Mouse (Mus musculus): ENCODE measurements around the gene Aicda.

Aicda gene

DNA sequence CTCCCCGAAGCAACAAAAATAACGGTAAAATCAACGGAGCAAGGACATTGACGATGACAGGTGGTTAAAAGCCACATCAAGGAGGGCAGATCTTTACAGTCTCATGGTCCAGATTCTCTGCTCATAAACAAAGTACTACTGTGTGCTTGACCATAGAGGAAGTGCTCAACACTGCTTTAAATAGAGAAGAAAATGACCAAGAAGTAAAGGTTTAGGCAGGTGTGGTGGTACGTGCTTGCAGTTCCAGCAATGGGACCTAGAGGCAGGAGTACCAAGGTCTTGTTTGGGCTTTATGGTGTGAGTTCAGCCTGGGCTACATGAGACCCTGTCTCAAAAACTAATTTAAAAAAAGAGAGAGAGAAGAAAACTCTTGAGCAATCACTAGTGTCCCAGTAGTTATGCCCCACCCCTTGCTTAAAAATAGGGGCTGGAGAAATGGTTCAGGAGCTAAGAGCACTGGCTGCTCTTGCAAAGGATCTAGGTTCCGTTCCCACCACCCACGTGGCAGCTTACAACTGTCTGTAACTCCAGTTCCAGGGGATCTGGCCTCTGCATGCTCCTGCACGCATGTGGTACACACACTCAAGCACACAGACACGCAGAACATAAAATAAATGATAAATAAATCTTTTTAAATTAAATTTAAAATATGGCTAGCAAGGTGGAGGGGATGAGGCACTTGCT lies 45.6 kb downstream of the Aicda start:
- DNase-seq (ENCODE audit: inconsistent age in 2 of 2, low spot score in 1 of 2): no peak

DNA sequence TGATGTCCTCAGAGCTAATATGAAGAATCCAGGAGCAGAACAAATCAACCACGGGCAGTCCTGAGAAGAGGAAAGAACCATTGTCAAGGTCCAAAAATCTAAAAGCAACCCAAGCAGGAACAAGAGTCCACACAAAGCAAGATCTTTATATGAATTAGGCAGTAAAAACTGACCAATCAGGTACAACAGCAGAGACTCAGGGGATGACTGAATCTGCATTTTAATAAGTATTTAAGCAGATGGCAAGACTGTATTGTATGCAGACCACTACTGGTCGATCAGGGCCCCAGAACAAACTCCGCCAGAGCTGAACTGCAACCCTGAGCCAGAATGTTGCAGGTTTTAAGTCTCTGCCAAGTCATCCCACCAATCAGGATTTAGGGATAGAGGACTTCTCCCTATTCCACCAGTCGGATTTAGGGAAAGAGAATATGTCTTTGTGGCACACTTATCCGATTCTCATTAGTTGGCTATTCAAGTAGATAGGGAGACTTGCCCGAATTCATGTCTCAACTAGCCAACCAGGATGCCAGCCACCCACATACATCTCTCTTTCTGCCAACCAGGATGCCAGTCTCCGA lies 46.6 kb downstream of the Aicda start:
- DNase-seq (ENCODE audit: inconsistent age in 2 of 2, low spot score in 1 of 2): no peak

DNA sequence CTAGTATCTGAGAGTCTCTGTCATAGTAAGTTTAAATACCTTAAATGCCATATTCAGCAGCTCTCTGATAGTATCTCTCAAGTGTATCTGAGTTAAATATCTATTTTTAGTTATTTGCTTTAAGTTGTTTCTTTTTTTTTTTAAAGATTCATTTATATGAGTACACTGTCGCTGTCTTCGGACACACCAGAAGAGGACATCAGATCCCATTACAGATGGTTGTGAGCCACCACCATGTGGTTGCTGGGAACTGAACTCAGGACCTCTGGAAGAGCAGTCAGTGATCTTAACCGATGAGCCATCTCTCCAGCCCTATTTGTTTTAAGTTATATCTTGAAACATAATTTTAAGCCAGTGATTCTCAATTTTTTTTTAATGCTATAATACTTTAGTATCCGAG lies 47.4 kb downstream of the Aicda start:
- DNase-seq (ENCODE audit: inconsistent age in 2 of 2, low spot score in 1 of 2): no peak

DNA sequence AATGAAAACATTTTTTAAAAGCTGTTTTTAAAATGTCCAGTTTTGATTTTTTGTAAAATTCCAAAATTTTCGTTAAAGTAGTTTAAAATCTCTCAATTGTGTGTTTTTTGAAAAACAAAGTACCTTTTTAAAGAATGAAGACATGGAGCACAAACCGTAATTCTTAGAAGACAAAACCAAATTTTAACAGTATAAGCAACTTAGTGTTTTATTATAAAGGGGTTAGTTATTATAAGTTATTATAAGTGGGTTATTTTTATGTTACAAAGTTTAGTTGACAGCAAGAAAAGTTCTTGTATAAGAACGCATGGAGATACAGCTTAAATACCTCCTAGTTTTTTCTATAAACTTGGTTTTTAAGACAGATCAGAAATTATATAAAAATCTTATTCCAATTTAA lies 48.0 kb downstream of the Aicda start:
- no peak for DNase-seq (ENCODE audit: inconsistent age in 2 of 2, low spot score in 1 of 2)

DNA sequence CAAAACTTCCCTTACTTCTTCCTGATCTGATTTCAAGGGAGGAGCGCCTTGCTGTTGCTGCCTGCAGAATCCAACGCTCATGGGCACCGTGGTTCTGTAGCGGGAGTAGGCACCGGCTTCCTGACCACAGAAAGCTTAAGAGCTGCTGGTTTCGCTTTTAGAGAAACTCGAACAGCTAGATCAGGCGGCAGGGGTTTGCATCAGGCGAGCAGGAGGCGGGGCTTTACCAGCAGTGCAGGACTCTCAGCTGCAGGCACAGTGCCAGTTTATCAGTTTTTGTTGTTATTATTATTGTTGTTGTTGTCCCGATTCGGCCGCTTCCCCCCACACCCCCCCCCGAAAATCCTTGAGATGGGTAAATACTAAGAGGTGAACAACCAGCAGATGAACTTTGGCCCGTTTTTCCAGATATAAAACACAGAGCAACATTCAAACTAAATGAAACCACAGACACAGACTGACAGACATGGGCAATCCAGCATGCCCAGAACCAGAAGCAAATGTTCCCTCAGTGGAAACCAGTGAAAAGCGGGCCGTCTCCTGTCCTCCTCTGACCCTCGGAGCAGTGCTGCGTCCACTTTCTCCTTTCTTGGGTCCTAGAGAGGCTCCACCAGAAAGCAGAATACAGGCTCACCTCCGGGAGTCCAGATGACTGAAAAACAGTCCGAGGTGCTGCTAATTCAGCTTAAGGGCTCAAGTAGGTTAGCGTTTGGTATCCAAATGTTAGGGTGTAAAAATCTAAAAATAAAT lies 48.8 kb downstream of the Aicda start, which contains the start of gene Apobec1:
Gene Apobec1, minus strand, starts transcription at position 203 of the 750 bp plus-strand sequence.
- peak; percentile 87 to 94 for DNase-seq (ENCODE audit: inconsistent age in 2 of 2, low spot score in 1 of 2)

DNA sequence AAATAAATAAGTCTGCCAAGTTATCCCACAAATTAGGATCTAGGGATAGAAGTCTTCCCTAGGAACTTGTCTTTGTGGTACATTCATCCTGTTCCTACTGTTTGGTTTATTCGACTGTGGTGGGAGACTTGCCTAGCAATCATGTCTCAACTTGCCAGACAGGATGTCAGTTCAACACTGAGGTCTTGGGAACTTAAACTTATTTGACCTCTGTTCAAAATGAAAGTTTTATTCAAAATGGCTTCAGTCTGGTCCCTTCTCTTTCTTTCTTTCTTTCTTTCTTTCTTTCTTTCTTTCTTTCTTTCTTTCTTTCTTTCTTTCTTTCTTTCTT lies 49.4 kb downstream of the Aicda start:
- DNase-seq (ENCODE audit: inconsistent age in 2 of 2, low spot score in 1 of 2): no peak

DNA sequence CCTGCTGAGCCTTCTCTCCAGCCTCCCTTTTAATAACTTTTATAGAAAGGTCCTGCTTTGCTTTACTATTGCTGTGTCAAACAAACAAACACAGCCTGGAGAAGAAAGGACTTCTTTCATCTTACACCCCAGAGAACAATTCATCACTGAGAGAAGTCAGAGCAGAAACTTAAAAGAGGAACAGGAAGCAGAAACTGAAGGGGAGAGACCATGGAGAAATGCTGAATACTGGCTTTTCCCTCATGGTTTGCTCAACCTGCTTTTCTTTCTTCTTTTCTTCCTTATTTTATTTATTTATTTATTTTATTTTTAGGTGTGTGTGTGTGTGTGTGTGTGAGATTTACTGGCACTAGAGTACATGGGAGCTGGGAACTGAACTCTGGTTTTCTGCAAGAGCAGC lies 50.7 kb downstream of the Aicda start:
- DNase-seq (ENCODE audit: inconsistent age in 2 of 2, low spot score in 1 of 2): no peak

DNA sequence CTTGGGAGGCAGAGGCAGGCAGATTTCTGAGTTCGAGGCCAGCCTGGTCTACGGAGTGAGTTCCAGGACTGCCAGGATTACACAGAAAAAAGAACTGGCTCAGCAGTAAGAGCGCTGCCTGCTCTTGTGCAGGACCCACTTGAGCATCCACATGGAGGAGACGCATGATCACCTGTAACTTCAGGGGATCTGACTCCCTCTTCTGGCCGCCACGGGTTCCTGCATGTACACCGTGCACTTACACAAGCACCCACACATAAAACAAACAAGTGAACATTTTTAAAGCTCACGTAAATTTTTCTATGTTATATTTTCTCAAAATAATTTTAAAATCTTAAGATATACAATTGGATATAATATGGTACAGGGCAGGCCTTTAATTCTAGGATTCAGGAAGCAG lies 51.9 kb downstream of the Aicda start:
- DNase-seq (ENCODE audit: inconsistent age in 2 of 2, low spot score in 1 of 2): no peak

DNA sequence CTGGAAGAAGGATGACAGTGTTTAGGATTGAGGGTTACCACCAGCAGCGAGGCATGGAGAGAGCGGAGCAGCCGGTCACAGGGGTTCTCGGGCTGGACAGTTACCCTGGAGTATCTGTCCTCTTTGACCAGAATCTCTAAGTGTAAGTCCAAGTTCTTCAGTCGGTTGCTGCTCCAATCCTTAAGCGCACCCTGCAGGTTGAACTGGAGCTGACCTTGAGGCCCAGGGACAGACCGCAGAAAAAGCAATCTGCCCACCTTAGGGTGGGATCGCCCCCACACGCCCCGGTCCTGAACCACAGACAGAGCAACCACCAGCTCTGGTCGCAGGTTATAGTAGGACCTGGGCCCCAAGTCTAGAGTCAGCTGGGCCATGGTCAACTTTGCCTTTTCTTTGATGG lies 53.1 kb downstream of the Aicda start:
- no peak for DNase-seq (ENCODE audit: inconsistent age in 2 of 2, low spot score in 1 of 2)

DNA sequence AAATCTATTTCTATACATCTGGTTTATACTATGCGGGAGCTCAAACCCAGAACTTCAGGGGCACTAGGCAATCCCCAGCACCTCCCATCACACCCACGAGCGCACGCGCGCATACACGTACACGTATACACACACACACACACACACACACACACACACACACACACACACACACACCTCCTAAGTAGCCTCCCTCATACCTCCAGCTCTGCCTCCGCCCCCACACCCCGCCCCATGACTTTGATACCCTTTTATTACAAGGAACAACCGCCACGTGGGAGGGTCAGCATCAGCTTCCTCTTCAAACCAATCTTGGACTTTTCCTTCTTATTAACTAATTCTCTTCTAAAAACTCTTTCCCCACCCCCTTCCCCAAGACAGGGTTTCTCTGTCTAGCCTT lies 54.1 kb downstream of the Aicda start:
- no peak for DNase-seq (ENCODE audit: inconsistent age in 2 of 2, low spot score in 1 of 2)

DNA sequence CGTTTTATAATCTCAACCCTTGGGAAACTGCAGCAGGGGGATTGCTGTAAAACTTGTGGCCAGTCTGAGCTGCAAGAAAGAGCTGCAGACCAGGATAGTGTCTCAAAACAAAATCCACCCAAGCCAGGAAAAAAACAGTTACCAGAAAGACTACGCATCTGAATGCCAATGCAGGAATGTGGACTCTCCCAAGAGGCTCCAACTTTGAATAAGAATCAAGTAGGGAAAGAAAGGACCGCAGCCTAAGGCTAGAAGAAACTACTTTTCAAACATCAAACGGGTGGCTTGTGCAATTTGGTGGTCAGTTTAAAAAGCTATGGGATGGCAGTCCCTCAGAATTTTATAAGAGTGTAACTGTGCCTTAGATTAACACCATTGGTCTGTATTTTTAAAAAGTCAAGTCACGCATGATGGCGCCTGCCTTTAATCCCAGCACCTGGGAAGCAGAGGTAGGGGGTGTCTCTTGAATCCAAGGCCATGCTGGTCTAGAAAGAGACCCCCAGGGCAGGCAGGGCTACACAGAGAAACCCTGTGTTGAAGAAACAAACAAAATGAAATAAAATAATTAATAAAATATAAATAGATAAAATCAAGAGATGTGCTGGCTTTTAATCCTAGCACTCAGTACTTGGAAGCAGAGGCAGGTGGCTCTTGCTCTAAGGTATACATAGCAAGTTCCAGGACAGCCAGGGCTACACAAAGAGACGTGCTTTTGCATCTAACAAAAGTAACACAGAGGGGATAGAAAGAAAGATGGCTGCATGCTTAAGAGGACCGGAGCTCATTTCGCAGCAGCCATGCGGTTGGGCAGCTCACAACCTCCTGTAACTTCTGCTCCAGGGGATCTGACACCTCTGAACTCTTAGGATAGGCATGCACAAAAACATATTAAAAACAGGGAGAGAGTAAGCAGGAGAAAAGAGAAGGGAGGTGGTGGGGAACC lies 55.1 kb downstream of the Aicda start:
- no peak for DNase-seq (ENCODE audit: inconsistent age in 2 of 2, low spot score in 1 of 2)

DNA sequence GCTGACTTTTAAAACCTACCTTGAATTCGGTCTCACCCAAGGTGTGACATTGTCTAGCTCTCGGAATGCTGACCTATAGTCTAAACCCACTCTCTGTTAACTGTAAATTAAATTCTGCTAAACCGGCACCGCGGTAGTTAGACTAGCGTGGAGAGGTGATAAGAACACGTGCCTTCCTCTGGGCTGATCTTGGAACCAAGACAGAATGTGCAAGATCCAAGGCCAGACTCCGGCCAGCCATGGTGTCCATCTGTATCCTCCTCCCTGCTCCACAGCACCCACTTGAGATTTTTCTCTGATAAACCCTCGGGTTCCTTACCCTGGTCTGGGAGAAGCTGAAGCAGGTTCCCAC lies 55.8 kb downstream of the Aicda start:
- DNase-seq (ENCODE audit: inconsistent age in 2 of 2, low spot score in 1 of 2): no peak

DNA sequence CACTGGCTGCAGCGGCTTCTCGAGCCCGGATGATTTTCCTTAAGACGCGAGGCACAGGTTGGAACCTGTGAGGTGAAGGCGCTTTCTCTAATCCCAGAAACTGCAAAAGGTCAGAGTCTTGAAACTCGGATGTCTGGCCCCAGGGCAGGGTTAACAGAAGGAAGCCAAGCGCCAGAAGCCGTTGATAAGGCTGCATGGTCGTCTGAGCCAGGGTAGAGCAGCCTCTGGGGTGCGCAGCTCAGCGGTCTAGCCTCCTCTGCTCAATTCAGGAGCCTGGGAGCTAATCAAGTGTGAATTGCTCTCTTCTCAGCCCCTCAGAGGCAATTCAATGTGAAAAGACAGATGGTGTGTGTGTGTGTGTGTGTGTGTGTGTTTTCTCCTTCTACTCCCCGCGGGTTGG lies 56.2 kb downstream of the Aicda start, which contains the start of gene Gdf3:
Gene Gdf3, minus strand, starts transcription at position 317 of the 400 bp plus-strand sequence.
- DNase-seq (ENCODE audit: inconsistent age in 2 of 2, low spot score in 1 of 2): no peak

DNA sequence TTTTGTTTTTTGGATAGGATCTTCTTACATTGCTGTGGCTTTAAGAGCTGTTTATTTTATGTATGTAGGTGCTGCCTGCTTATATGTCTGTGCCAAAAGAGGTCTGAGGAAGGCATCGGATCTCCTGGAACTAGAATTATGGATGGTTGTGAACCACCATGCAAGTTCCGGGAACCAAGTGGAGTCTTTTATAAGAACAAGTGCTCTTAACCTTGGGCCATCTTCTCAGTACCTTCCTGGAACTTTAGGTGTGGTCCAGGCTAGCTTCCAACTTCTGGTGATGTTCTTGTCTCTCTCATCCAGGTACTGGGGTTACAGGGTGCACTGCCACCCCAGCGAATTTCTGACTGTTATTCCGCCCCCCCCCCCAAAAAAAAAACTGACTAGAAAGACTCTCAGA lies 58.8 kb downstream of the Aicda start:
- no peak for DNase-seq (ENCODE audit: inconsistent age in 2 of 2, low spot score in 1 of 2)

Measured in adrenal gland, adult (tissue).